Mouse (Mus musculus) cerebellum, adult 8-10 months (tissue): ENCODE data around the gene Ubn1.
A peak's percentile ranks its signal among the peaks of the same experiment; 100 is the strongest.

Experiments
- DNase-seq: peaks from one replicate; pipeline ENCODE4 v3.0.0; 2022

Gene Ubn1

DNA sequence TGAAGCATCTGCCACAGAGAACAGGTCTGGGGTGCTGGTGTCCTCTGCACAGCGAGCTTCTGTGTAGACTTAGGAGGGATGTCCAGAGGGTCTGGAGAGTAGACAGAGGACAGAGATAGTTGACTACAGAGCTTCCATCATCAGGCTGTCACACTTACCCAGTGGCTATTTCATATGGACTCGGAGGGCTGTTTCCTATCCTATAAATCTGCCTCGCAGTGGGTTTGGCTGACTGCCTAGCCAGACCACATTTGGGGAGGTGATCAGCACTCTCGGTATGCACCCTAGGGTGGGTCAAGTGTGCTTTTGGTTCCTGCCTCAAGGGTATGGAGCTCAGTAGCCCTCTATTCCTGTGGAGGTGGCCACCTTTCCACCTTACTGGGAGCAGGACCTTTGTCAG is 35.3 kb downstream of the Ubn1 start:
- no peak for DNase-seq

DNA sequence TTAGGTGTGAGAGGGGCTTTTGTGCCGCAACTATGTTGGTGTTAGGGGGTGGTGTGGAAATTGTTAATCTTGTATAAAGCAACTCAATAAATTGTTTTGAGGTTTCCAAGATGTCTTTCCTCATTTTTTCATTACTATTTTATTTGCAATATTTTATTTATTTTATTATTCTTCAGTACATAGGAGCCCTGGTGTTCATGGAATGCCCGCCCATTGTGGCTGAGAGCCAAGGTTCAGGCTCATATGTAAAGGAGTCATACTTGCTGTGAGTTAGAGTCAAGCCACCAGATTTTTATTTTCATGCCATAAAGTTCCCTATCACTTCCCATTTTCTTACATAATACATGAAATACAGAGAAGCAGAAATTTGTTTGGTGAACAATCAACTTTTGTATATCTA is 36.3 kb downstream of the Ubn1 start:
- no peak for DNase-seq

DNA sequence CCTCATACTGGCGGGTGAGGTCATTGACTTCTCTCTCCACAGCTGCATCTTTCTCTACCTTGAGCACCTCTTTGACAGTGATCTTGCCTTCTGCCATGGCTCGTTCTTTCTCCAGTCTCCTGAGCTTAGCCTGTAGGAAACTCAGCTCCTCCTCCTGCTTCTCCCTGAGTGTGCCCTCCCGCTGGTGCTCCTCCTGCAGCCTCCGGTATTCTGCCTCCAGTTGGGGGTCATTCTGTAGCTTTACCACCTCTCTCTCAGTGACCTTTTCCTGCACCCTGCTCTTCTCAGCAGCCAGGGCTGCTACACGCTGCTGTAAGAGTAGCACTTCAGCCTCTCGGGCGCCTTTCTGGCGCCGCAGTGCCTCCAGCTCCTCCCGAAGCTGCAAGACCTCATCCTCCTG is 39.2 kb downstream of the Ubn1 start:
- DNase-seq, result no peak

DNA sequence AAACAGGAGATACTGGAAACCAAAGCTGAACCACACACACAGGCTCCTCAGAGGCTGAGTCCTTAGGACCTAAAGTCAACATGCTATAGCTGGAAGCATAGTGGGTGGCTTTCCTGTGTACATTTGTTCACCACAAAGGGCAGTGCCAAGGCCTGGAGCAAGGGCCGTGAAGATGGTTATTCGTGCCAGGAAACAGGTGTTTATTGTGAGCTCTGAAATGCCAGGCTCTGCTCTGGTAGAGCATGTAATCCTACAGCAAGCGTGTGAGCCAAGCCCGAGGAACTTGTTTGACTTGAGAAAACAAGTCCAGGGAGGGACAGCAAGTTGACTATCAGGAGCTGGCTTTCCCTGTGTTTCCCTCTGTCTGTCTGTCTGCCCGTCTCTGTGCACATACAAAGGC is 43.4 kb downstream of the Ubn1 start:
- DNase-seq, result no peak

DNA sequence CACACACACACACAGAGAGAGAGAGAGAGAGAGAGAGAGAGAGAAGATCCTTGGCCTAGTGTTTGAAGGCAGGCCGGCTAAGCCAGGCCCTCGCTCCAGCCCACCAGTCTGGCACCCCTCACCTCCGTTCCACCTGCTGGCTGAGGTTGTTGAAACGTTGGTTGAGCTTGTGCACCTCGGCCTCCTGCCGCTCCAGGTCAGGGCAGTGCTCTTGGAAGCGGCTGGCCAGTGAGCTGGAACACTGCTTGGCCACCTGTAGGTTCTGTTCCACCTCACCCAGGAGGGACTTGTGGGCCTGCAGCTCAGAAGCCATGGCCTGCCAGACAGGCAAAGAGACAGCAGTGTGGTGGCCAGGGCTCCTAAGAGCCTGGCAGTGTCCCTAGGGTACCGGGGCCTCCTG is 46.6 kb downstream of the Ubn1 start:
- DNase-seq, result no peak

DNA sequence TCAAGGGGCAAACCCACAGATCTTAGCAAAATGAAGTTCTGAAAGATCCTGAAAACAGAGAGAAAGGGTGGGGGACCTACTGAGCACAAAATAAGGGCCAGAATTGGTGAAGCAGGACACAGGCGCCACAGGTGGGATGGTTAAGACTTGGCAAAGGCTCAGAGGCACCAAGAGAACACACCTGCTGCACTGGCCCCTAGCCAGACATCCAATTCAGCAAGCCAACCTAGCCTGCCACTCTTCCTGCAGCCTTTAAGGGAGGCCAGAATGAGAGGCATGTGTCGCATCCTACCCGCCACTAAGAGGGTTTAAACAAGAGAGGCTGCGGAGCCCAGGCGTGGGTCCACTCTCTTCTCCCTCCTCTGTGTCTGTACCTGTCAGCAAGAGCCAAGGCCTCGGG is 51.1 kb downstream of the Ubn1 start:
- peak; percentile 80 for DNase-seq

DNA sequence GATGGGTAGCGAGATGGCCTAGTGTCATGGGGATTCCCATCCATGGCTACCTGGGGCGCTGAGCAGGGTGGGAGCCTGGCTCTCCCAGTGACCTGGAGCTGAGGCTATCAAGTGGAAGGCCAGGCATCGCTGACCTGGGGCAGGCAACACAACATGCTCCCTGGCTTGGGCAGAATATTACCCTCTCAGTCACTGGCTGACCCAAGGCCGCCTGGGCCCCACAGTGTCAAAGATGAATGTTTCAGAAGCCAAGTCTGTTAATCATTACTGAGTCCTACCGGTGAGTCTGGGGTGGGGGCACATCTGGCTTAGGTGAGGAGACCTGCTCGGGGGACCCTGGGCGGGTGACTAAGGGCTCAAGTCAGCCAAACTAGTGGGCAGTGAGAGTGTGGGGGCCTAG is 60.0 kb downstream of the Ubn1 start:
- DNase-seq, result no peak

DNA sequence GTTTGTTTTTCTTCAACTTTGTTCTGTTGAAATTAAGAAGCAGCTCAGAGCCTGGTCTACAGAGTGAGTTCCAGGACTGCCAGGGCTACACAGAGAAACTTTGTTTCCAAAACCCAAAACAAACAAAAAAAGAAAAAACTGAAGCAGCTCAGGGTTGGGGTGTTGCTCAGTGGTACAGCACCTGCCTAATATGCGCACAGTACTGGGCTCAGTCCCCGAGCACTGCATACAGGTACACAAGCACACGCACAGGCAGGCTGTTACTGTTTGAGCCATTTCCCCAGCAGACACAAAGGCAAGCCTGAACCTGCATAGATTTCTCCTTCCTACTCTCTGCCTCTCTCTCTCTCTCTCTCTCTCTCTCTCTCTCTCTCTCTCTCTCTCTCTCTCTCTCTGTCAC is 61.2 kb downstream of the Ubn1 start:
- DNase-seq, result no peak

DNA sequence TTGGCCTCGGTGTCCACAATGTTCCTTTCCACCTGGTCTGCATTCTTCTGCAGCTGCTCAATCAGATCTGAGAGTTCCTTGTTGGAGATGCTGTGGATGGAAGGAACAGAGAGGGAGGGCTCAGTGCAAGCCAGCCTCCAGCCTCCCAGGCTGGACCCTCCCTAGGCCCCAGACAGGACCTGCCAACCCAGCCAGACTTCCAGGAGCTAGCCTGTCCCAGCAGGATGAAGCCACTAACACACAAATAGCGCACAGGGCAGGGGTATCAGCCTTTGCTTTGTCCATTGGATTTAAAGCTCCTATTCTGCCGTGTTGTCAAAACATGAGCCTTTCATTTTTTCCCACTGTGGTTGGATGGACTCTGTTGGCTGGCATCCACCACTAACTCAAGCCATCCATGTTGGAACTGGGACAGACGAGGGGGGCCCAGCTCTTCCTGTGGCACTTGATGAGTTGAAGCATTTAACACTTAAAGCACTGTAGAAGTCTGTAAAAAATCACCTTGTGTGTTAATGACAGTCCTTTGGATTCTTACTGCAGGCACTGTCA is 63.2 kb downstream of the Ubn1 start:
- no peak for DNase-seq

DNA sequence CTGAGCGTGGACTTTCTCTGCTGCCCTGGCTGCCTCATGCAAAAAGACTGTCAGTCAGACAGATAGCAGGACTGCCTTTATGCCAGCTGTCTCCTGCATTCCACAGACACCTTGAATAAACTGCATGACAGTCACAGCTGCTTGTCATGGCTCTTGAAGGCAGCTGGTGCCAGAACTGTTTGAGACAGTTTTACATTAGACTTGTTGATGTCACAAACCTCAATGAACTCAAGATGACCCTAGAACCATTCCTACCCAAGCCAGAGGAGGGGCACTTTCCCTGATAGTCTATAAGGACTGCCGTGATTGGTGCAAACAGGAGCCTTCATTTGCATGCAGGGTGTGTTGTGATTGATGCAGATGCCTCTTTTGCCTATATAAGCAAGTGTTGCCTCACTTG is 63.7 kb downstream of the Ubn1 start:
- no peak for DNase-seq

DNA sequence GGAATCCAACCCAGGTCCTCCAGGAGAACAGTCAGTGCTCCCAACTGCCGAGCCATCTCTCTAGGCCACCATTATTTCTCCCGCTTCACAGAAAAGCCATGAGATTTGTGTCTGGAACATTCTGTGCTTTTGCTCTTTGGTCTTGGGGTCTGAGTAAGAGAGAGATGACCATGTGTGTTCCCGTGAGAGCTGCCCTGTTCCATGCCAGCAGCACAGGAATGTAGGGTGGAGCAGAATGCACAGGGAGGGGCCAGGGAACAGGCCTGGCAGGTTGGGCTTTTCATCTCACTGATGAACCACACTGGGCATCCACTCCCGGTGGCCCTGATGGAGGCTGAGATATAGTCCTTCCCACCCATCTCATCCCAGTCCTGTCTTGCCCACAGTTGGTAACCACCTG is 69.5 kb downstream of the Ubn1 start:
- no peak for DNase-seq

DNA sequence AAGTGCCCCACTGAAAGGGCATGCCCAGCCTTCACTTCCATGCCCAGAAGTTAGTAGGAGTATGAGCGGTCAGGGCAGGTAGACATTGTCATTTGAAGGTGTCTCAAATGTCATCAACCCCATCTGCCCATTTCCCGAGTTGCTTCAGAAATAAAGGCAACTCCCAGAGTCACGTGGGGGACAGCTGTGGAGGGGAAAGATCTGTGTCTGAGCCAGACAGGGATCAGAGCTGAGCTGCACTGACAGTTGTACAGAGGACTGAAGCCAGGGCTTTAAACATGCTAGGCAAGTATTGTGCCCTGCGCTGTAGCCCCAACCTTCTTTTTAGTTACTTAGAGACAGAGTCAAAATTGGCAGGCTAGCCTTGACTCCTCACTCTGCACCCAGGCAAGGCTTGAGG is 70.0 kb downstream of the Ubn1 start:
- DNase-seq, result no peak

DNA sequence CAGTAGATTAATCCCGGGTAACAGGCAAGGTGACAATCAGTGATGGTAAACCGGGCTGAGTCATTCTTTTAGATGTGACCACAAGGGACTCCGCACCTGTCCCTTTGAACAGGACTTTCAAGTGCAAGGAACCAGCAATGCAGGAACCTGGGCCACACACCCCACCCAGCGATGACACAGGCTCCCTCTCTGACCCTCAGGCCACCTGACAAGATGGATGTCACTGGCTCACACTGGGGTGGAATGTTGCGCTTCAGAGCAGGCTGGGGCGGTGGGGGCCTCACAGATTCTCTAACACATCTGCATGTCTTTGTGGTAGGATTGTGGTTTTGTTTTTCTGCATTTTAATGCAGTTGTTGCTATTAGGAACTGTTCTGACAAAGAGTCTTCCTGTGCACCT is 73.6 kb downstream of the Ubn1 start:
- no peak for DNase-seq

DNA sequence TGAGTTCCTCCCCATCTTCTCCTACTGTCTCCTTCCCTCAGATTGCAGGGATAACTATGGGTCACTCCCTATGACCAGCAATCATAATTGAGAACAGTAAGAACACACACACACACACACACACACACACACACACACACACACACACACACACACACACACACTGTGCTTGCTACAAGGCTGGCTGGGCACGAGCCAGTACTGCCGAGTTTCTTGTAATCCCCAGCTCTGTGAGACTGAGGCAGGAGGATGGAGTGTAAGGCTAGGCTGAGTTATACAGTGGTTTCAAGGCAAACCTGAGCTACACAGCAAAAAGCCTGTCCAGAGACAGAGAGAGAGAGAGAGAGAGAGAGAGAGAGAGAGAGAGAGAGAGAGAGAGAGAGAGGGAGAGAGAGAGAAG is 80.3 kb downstream of the Ubn1 start:
- no peak for DNase-seq

DNA sequence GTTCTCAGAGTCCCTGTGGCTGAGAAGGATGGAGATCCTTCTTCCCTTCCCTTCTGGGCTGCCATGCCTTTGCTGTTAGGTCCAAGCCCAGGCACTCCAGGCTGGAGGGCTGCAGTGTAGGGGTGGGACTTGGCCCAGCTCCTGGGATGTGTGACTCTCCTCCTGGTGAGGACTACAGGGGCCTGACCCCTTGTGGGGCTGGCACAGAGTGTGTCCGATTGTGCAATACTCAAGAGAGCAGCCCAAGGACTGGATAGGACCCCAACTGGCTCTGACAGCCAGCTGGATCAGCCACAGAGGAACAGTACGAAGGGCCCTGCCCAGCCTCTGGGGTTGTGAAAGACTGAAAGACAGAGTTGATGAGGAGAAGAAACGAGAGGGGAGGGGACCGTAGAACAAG is 80.9 kb downstream of the Ubn1 start:
- DNase-seq, result no peak

DNA sequence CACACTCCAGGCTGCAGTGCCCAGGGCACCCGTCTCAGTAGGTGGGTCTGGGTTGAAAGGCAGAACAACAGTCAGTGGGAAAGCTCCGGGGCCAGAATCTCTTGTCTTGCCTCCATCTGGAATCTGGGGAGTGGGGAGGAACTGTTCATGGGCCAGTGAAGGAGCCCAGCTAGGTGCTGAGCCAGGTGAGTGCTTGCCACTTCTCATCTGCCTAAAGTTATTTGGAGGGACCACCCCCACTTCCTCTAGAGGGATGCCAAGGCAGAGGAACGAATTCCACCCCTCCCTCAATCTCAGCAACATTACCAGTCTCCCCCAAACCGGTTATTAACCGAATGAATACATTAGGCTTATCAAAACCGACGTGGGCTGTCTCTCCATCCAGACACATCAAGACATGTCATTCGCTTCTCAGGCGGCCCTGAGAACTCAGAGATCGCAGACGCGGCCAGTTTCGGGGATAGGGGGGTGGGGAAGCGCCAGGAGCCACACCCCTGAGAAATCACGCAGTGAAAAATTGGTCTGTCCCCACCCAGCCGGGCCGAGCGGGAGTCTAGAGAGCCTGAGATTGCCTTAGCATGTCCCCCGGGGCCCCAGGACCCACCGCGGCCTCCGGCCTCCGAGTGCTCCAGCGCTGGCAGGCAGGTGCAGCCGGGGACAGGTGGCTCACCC is 81.5 kb downstream of the Ubn1 start:
- DNase-seq, result no peak

DNA sequence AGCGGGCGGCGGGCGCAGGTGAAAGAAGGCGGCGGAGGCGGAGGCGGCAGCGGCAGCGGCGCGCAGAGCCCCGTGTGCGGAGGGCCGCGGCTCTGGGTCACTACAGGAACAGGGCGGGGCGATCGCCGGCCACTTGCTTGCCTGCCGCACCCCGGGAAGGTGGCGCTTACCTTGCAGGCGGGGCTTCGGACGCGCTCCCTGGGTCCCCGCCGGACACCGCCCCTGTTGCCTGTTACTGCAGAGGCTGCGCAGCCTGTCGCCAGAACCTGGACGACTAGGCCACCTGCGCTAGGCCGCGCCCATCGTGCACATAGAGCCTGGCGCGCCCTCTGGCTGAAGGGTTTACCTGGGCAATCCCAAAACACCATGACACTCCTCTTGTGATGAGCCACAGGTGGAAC is 82.5 kb downstream of the Ubn1 start, which contains the start of gene Ppl:
Gene Ppl, minus strand, starts transcription at position 21 of the 401 bp plus-strand sequence.
- DNase-seq, result peak; percentile 55

DNA sequence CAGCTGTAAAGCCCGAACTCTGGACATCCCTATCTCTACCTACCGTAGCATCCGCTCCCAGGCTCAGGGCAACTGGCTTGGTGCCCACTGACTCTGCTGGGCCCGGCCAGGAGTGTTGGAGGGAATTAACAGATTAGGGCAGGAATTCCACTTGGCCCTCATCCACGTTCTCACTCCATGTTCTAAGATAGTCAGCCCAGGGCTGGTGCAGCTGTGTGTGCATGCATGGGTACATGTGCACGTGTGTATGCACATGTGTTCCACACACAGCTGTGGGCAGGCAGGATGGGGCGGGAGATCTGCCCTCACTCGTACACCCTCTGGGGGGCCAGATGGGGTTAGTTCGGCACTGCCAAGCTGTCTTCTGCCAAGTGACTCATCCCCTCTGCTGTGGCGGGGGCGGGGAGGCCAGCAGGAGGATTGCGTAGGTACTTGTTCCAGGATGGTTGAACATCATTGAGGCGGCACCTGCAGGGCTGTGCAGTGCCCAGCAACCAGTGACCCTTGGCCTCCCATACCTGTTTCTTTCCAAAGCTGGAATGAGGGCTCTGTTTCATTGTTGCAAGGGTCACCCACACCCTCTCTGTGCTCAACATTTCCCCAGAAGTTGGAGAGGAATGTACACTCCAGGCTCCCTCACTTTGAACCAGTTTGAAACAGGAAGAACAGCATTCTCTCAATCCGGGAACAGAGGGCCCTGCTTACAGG is 84.9 kb downstream of the Ubn1 start:
- peak; percentile 60 for DNase-seq

DNA sequence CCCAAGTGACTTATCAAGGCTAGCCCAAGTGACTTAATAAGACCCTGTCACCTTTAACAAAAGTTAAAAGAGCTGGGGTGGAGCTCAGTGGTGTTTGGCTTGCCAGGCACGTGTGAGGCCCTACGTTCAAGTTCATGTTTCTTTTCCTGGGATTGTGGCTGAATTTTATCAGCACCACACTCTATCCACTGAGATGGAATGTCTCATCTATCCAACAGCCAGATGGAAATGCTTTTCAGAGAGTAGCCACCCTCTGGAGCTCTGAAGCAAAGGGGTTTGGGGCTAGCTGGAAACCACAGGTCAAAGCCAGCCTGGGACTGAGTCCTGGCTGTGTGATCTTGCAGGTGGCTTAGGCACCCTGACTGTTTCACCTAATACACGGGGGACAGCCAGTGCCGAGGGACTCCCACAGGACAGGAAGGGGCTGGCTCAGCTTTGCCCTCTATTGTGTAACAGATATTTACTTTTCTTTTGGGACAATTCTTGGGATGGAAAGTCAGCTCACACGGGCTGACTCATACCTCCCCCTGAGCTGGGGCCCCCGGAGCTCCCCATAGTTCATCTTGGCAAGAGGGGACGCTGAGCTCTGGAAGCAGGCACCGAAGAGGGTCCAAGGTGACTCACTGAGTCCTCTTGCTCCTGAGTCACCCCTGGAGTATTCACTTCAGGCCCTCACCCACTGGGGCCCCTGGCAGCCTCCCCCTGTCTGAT is 85.8 kb downstream of the Ubn1 start:
- DNase-seq, result no peak
